Mouse (Mus musculus): ENCODE measurements at regions not wholly inside any gene's neighbourhood (a gene's known extent, or its start where the extent isn't known, plus 50 kb on each side); places are given as distances from the start of the nearest gene placed in this dataset.

DNA sequence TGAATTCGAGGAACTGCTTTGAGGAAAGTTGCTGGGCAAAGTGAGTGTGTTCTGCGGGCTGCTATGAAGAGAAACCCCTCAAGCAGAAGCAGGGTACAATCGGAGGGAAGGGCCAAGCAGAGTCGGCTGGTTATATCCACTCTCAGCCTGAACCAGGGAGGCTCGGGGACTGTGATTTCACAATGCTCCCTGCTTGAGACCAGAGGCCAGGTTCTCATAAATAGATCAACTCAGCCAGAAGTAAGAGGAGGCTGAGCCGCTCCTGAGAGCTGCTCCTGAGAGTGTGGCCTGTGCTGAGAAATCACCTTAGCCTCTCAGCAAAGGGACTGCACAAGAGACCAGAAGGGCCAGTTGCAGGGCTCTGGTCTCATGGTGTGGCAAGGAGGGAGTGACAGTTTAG is 149.6 kb downstream of the Tfap2c start:
- no peak for DNase-seq (ENCODE audit: low spot score in 2 of 2)

DNA sequence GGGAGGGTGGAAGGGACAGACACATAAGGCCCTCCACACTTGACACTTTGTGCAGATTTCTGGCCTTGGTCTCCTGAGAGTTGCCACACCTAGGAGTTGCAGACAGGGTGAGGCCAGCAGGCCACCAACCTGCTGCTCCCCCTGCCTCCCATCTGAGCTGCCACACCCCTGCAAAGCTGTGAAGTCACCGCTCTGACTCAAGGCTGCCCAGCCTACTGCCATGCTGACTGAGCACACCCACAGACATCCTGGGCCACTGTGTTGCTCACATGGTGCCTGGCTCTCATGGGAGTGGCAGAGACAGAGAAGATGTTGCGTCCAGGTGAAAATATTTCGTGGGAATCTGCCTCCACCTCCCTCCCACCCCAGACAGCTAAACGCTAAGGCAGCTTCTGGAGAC is 150.3 kb downstream of the Tfap2c start:
- DNase-seq (ENCODE audit: low spot score in 2 of 2): no peak

DNA sequence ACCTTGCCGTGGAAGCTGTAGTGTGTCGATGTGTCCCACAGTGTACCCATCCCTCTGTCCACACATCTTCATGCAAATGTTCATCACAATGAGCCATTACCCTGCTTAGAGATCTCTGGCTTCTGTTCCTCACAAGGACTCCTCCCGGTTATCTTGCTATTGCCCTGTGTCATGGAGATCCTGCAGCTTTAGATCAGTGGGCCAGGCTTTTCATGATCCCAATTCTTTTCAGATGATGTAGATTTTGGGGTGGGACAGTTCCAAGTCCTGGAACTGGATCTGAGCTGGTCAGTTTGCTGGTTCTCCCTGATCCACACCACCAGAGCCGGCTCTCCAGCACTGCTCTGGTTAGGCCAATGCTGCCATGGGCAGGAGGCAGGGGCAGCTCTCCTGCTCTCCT is 161.2 kb downstream of the Tfap2c start:
- DNase-seq (ENCODE audit: low spot score in 2 of 2): no peak

- DNase-seq (ENCODE audit: low spot score in 2 of 2): no peak
Measured at GRCm38 (mm10) chr2:172726701-172727100, 177.3 kb downstream of the Tfap2c start.

GRCm38 (mm10) chr2:172727576-172727975 is 178.2 kb downstream of the Tfap2c start:
- DNase-seq (ENCODE audit: low spot score in 2 of 2): no peak

GRCm38 (mm10) chr2:172728240-172728821 is 178.9 kb downstream of the Tfap2c start:
- DNase-seq (ENCODE audit: low spot score in 2 of 2): peak in 1 of 2 experiments; percentile 19

- no peak for DNase-seq (ENCODE audit: low spot score in 2 of 2)
Measured at GRCm38 (mm10) chr2:172729151-172729550, 179.8 kb downstream of the Tfap2c start.

- no peak for DNase-seq (ENCODE audit: low spot score in 2 of 2)
Measured at GRCm38 (mm10) chr2:172729741-172730140, 180.3 kb downstream of the Tfap2c start.

DNA sequence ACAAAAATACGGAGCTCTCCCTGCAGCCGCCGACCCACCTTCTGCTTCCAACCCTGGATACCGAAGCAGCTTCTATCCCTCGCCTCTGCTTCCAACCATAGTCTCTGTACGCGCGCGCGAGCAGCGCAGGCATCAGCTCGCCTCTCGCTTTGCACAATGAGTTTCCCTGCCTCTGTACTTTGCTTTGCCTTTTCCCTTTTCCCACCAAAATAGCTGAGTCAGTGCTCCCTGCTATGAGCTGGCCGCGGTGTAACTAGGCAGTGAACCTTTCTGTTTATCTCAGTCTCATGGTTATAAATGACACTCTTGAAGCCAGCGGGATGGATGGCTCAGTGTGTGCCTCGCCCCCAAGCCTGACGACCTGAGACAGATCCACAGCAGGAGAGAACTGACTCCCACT is 182.0 kb downstream of the Tfap2c start:
- no peak for DNase-seq (ENCODE audit: low spot score in 2 of 2)

DNA sequence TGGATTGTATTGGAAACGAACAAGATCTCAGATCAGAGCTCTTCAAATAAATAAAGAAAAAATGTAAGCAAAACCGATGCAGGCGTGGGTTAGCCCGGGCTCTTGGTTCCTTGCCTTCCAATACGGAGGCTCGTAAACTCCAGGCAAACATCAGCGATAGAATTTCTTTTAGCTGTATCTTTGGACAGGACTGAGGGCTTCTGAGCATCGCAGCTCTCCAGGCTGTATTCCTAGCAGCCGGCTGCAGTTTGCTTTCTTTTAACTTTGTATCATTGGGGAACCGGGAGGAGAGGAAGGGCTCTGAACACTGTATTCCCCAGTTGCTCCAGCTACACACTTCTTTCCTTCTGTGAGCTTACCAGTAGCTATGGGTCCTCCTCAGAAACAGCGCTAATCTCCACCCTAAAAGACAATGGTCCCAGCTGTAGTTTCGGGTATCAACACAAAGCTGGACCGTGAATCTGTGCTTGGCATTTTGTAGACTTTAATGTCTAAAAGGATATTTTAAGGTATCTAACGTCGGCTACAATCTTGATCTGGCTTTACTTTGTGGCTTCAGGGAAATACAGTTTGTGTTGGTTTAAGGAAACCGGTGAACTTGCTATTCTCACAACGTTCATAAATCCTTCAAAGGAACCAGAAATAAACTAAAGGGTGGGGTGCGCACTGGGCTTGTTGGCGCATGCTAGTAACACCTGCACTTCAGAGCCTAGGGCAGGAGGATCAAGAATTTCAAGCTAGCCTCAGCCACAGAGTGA is 183.2 kb downstream of the Tfap2c start:
- no peak for DNase-seq (ENCODE audit: low spot score in 2 of 2)

DNA sequence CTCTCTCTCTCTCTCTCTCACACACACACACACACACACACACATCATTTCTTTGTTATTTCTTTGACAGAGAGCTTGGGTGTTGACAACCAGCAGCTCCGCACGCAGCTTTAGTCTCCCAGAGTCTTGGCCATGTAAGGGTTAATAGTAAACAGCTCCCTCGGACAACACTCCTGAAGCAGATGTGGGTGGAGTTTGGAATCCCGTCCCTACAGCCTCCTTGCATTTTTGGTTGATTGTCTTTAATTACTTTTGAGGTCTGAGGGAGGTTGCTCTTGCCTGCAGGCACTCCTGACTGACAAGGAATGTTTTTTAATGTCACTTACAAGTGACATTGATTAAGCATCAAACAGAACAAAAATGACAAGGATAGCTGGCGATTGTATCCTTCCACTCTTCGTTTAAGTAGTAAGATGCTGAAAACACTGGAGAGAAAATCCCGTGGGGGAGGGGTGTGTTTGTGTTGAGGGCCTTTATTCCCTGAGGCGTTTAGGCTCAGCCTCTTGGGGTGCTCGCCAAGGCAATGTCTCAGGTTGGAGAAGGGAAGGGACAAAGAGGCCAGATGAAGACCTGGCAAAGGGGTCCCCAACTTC is 184.1 kb downstream of the Tfap2c start:
- no peak for DNase-seq (ENCODE audit: low spot score in 2 of 2)

GRCm38 (mm10) chr2:172735621-172736020 is 186.2 kb downstream of the Tfap2c start:
- DNase-seq (ENCODE audit: low spot score in 2 of 2): no peak

DNA sequence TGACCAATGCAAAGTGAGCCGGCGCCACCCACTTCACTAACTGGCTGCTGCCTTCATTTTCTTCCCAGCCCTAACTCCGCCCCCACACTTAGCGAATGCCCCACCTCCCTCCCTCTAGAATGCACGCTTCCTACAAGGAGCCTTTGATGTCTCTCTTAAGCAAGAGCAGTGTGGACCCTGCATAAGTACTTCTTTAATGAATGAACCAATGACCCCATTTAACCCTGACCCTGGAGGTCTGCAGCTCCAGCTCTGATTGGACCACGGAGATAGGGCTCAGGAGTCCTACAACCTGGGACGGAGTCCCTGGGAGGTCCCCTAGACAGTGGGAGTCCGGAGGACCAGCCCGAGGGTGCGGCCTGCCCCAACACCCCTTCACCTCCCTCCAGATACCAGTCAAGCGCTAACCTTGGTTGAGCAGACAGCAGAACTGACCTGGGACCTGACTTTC is 189.7 kb downstream of the Tfap2c start:
- no peak for DNase-seq (ENCODE audit: low spot score in 2 of 2)

DNA sequence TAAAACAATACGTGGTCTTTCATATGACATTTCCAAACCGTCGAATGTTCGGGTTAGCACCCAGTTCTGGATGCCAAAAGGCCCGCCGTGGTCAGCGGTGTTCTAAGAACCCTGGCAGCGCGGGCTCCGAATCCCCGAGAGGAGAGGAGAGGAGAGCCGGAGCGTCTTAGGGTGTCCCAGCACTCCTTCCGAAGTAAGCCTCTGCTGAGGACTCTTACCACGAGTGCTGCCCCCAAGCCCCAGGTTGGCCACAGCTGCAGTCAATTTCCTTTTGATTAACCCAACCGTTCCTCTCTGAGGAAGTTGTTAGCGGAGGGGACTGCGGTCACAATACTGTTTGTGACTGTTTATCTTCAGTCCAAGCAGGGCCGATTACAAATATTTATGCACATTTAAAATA is 190.1 kb downstream of the Tfap2c start:
- DNase-seq (ENCODE audit: low spot score in 2 of 2): no peak

GRCm38 (mm10) chr2:172751364-172751763 is 188.8 kb downstream of the Bmp7 start:
- DNase-seq (ENCODE audit: low spot score in 2 of 2): no peak

GRCm38 (mm10) chr2:172755686-172756471 is 184.2 kb downstream of the Bmp7 start:
- DNase-seq (ENCODE audit: low spot score in 2 of 2): no peak

- DNase-seq (ENCODE audit: low spot score in 2 of 2): no peak
Measured at GRCm38 (mm10) chr2:172756472-172756860, 183.7 kb downstream of the Bmp7 start.

- DNase-seq (ENCODE audit: low spot score in 2 of 2): peak in 1 of 2 experiments; percentile 47
Measured at GRCm38 (mm10) chr2:172758497-172758896, 181.6 kb downstream of the Bmp7 start.

DNA sequence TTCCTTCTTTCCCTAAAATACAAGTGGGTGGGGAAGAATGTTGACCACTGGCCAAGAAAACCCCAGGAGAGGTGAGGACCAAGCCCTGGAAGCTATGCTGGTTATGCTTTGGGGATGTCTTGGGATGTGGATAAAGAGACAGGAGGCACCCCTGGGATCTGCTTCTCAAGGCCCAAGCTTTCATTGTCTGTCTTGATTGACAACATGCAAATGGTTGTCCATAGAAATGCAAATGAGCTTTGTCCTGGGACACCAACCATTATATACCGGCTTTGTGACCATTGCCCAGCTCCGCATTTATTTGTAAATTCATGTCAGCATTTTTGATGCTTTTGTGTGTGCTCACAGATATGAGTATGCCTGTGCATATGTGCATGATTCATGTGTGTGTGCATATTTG is 174.9 kb downstream of the Bmp7 start:
- DNase-seq (ENCODE audit: low spot score in 2 of 2): no peak

DNA sequence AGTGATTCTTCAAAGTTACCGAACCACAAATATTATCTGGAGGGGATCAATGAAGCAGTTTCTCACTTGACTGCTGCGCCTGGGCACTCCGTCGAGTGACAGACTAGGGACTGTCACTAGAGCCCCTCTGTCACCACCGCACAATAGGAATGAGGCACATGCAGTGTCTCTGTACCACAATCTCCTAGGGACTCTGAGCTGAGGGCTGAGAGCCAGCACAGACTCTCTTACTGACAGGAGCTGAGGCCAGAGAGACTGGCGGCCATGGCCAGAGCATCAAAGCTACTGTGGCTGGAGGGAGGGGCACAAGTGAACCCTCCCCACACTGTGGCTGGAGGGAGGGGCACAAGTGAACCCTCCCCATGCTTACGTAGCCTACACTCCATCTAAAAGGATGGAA is 173.7 kb downstream of the Bmp7 start:
- no peak for DNase-seq (ENCODE audit: low spot score in 2 of 2)

DNA sequence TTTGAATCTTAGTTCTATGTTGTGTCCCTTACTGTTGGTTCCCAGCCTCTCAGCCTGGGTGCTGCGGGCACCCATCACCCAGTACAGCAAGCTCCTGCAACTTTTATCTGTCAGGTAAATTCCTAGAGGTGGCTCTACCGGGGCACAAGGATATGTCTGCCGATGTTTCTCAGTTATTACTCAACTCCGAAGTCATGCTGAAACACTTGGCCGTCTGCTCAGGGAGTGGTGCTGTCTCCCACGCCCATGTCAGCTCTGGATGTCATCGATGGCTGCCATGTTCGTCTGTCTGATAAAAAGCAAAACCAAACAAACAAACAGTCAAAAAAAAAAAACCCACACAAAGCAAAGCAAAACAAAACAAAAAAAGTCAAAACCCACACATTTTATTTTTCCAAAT is 171.4 kb downstream of the Bmp7 start:
- DNase-seq (ENCODE audit: low spot score in 2 of 2): no peak

DNA sequence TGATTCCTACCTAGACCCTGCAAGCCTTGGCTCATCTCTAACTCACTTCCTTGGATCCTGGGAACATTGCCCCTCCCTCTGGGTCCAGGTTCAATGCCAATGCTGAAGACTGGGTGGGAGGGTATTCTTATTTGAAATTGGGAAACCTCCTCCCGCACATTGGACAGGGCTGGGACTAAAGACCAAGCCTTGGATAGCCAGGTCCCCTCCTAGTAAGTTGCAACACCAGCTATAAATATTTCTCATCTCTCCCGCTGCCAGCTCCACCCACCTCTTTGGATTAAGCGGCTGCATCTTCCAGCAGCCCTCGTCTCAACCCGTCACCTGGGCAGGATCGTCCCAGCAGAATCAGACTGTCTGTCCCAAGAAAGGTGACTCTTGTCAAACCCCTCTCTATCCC is 170.1 kb downstream of the Bmp7 start:
- no peak for DNase-seq (ENCODE audit: low spot score in 2 of 2)
